18 mouse cellular contexts compared by ENCODE assay signal in the genomic region with DNA sequence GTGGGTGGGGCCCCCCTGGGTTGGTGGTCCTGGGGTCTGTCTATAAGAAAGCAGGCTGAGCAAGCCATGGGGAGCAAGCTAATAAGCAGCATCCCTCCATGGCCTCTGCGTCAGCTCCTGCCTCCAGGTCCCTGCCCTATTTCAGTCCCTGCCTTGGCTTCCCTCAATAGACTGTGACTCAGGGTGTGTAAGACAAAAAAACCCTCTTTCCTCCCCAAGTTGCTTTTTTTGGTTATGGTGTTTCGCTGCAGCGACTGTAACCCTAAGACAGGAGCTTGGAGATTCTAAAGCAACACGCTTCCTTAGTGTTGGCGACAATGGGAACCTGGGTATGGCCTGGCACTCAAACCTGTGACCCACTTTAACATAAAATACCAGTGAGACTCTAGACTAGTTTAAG. TPM values are rescaled to one million over a fixed set of nuclear protein-coding genes. Genes with fewer than 3 reads are reported as not detected.
A peak's percentile ranks its signal among the peaks of the same experiment; 100 is the strongest.
DNase-seq lines count a peak whose midpoint lies in the region; ATAC-seq and TF ChIP-seq lines count a peak whose summit lies in the region.
"Had no signal": no experiment of that assay in that cellular context is flagged by ENCODE, and none has a peak within 500 bp of the region (broad histone marks: within the 10 kb centered on the region; RNA-seq: fewer than 3 reads in every experiment).

No protein-coding gene starts in this region.

- no peaks in the 10 kb centered on the region for H3K9me3 ChIP-seq in kidney, postnatal 0 days (replicated peaks; ENCODE audit: low read length)
- no peaks in the 10 kb centered on the region for H3K9me3 ChIP-seq in midbrain, embryonic 11.5 days (ENCODE audit: control insufficient read depth, low read length)
- no peaks in the 10 kb centered on the region for H3K9me3 ChIP-seq in midbrain, embryonic 14.5 days (ENCODE audit: control insufficient read depth, low read length)
- no peaks in the 10 kb centered on the region for H3K9me3 ChIP-seq in neural tube, embryonic 13.5 days
- H3K9me3 ChIP-seq in neural tube, embryonic 15.5 days (replicated peaks), result no peaks in the 10 kb centered on the region
- H3K9me3 ChIP-seq: embryonic facial prominence, embryonic 10.5 days; embryonic facial prominence, embryonic 12.5 days; forebrain, embryonic 13.5 days; forebrain, embryonic 15.5 days had no signal

- H3K4me1 ChIP-seq in kidney, postnatal 0 days (replicated peaks; ENCODE audit: insufficient read depth, low read length), result peaks cover 59% of the 10 kb centered on the region
- H3K4me1 ChIP-seq in midbrain, embryonic 11.5 days (ENCODE audit: control insufficient read depth, insufficient read depth, low read length), result peaks cover 40% of the 10 kb centered on the region
- peaks cover 58% of the 10 kb centered on the region for H3K4me1 ChIP-seq in midbrain, embryonic 14.5 days (ENCODE audit: control insufficient read depth, insufficient read depth, low read length)
- H3K4me1 ChIP-seq in neural tube, embryonic 13.5 days (replicated peaks), result peaks cover 93% of the 10 kb centered on the region
- peaks cover 86% of the 10 kb centered on the region for H3K4me1 ChIP-seq in neural tube, embryonic 15.5 days
- H3K4me1 ChIP-seq in olfactory bulb, adult 2 months (ENCODE audit: control insufficient read depth, insufficient read depth, low read length), result peaks cover 48% of the 10 kb centered on the region

- ATAC-seq in kidney, postnatal 0 days (replicated peaks; ENCODE audit: low FRiP score, low read depth), result no peak
- no peak for ATAC-seq in midbrain, embryonic 11.5 days (ENCODE audit: low FRiP score)
- ATAC-seq in midbrain, embryonic 14.5 days (ENCODE audit: low FRiP score, low TSS enrichment), result no peak
- no peak for ATAC-seq in neural tube, embryonic 13.5 days (ENCODE audit: low read depth)
- no peak for ATAC-seq in neural tube, embryonic 15.5 days (ENCODE audit: low FRiP score)
- ATAC-seq: forebrain, embryonic 13.5 days; forebrain, embryonic 15.5 days had no signal

- H3K4me3 ChIP-seq in kidney, postnatal 0 days (replicated peaks; ENCODE audit: low read depth, low read length), result no peak overlapping the region
- no peak overlapping the region for H3K4me3 ChIP-seq in midbrain, embryonic 11.5 days (ENCODE audit: low read depth, low read length)
- no peak overlapping the region for H3K4me3 ChIP-seq in midbrain, embryonic 14.5 days (replicated peaks; ENCODE audit: low read depth, low read length)
- no peak overlapping the region for H3K4me3 ChIP-seq in neural tube, embryonic 13.5 days
- no peak overlapping the region for H3K4me3 ChIP-seq in neural tube, embryonic 15.5 days (replicated peaks)
- no peak overlapping the region for H3K4me3 ChIP-seq in olfactory bulb, adult 2 months (ENCODE audit: insufficient read depth, low read depth, low read length)
- H3K4me3 ChIP-seq: embryonic facial prominence, embryonic 10.5 days; embryonic facial prominence, embryonic 12.5 days; forebrain, embryonic 13.5 days; forebrain, embryonic 15.5 days had no signal

- no peak overlapping the region for H3K4me2 ChIP-seq in kidney, postnatal 0 days (ENCODE audit: low read length)
- no peak overlapping the region for H3K4me2 ChIP-seq in midbrain, embryonic 11.5 days
- no peak overlapping the region for H3K4me2 ChIP-seq in midbrain, embryonic 14.5 days (ENCODE audit: low read length)
- no peak overlapping the region for H3K4me2 ChIP-seq in neural tube, embryonic 13.5 days
- no peak overlapping the region for H3K4me2 ChIP-seq in neural tube, embryonic 15.5 days
- H3K4me2 ChIP-seq: embryonic facial prominence, embryonic 12.5 days; forebrain, embryonic 13.5 days; forebrain, embryonic 15.5 days had no signal

- 94% methylated on average over 5 of the region's 5 CpGs for whole genome bisulfite sequencing in kidney, postnatal 0 days
- 97% methylated on average over 5 of the region's 5 CpGs for WGBS in midbrain, embryonic 11.5 days
- WGBS in midbrain, embryonic 14.5 days, result 94% methylated on average over 5 of the region's 5 CpGs
- WGBS in neural tube, embryonic 13.5 days, result 96% methylated on average over 5 of the region's 5 CpGs
- 94% methylated on average over 5 of the region's 5 CpGs for WGBS in neural tube, embryonic 15.5 days
- WGBS in olfactory bulb, adult 2 months, result 63% methylated on average over 5 of the region's 5 CpGs

- no peak for TF ChIP-seq CTCF in kidney, postnatal 0 days (IDR thresholded peaks at IDR 0.05; ENCODE audit: low read depth)
- TF ChIP-seq CTCF in olfactory bulb, adult 2 months (IDR thresholded peaks at IDR 0.05; ENCODE audit: insufficient read depth, low read depth, low read length), result no peak

- DNase-seq in kidney, postnatal 0 days (ENCODE audit: low spot score), result no peak
- no peak for DNase-seq in kidney, adult 8-10 months
- DNase-seq in midbrain, embryonic 11.5 days (ENCODE audit: low spot score, missing footprints), result peak; percentile 35
- DNase-seq in midbrain, embryonic 14.5 days, result no peak
- no peak for DNase-seq in thymus, postnatal 0 days (ENCODE audit: low spot score)
- DNase-seq: adrenal gland, adult 2 months; adrenal gland, postnatal 25 days; cerebellum, adult 11-12 months; cerebellum, adult 2 months; cerebellum, postnatal 10 days; cerebellum, postnatal 25 days had no signal

- no peak overlapping the region for H3K9ac ChIP-seq in kidney, postnatal 0 days (ENCODE audit: low read depth, low read length)
- no peak overlapping the region for H3K9ac ChIP-seq in midbrain, embryonic 11.5 days (ENCODE audit: low read length)
- no peak overlapping the region for H3K9ac ChIP-seq in midbrain, embryonic 14.5 days (replicated peaks; ENCODE audit: low read length)
- no peak overlapping the region for H3K9ac ChIP-seq in neural tube, embryonic 13.5 days
- H3K9ac ChIP-seq in neural tube, embryonic 15.5 days (replicated peaks), result no peak overlapping the region
- H3K9ac ChIP-seq: embryonic facial prominence, embryonic 12.5 days; forebrain, embryonic 13.5 days; forebrain, embryonic 15.5 days had no signal

- peak overlapping the region; percentile 42; the same call in 1 of the 2 replicates for H3K27ac ChIP-seq in kidney, postnatal 0 days
- H3K27ac ChIP-seq in midbrain, embryonic 11.5 days (ENCODE audit: low read depth, low read length), result no peak overlapping the region
- no peak overlapping the region for H3K27ac ChIP-seq in midbrain, embryonic 14.5 days (replicated peaks; ENCODE audit: low read depth, low read length)
- 0 out of 2 replicates have a peak overlapping the region, but pooled peaks have one; percentile 94 for H3K27ac ChIP-seq in neural tube, embryonic 13.5 days (replicated peaks)
- no peak overlapping the region for H3K27ac ChIP-seq in neural tube, embryonic 15.5 days (replicated peaks)
- peak overlapping the region; percentile 83 for H3K27ac ChIP-seq in olfactory bulb, adult 2 months (ENCODE audit: insufficient read depth, low read depth, low read length)
- H3K27ac ChIP-seq: embryonic facial prominence, embryonic 10.5 days; embryonic facial prominence, embryonic 12.5 days; forebrain, embryonic 13.5 days; forebrain, embryonic 15.5 days had no signal

- TF ChIP-seq POLR2A in olfactory bulb, adult 2 months (IDR thresholded peaks at IDR 0.05; ENCODE audit: insufficient read depth, low read depth, low read length), result no peak

- H3K36me3 ChIP-seq in kidney, postnatal 0 days (ENCODE audit: insufficient read depth, low read length), result no peaks in the 10 kb centered on the region
- H3K36me3 ChIP-seq in midbrain, embryonic 11.5 days (ENCODE audit: control insufficient read depth, insufficient read depth, low read length), result no peaks in the 10 kb centered on the region
- peaks cover 5% of the 10 kb centered on the region; the same call in 1 of the 2 replicates for H3K36me3 ChIP-seq in midbrain, embryonic 14.5 days (ENCODE audit: control insufficient read depth, insufficient read depth, low read length)
- 0 out of 2 replicates have a peak, but pooled peaks cover 9% of the 10 kb centered on the region for H3K36me3 ChIP-seq in neural tube, embryonic 13.5 days
- no peaks in the 10 kb centered on the region for H3K36me3 ChIP-seq in neural tube, embryonic 15.5 days
- H3K36me3 ChIP-seq: embryonic facial prominence, embryonic 10.5 days; embryonic facial prominence, embryonic 12.5 days; forebrain, embryonic 15.5 days had no signal

- H3K27me3 ChIP-seq in kidney, postnatal 0 days (ENCODE audit: insufficient read depth, low read length), result no peaks in the 10 kb centered on the region
- H3K27me3 ChIP-seq in midbrain, embryonic 11.5 days (ENCODE audit: control insufficient read depth, insufficient read depth, low read length), result peaks cover 2% of the 10 kb centered on the region; the same call in 1 of the 2 replicates
- no peaks in the 10 kb centered on the region for H3K27me3 ChIP-seq in midbrain, embryonic 14.5 days (ENCODE audit: control insufficient read depth, insufficient read depth, low read length)
- H3K27me3 ChIP-seq in neural tube, embryonic 13.5 days, result peaks cover 10% of the 10 kb centered on the region
- no peaks in the 10 kb centered on the region for H3K27me3 ChIP-seq in neural tube, embryonic 15.5 days (replicated peaks)
- H3K27me3 ChIP-seq: forebrain, embryonic 15.5 days had no signal

RNA-seq across cellular contexts. Expression of a gene that starts 7.4 kb away (rescaled TPM):
- 13.8 and 14.5 TPM in 2 replicates for polyA plus RNA-seq in kidney, postnatal 0 days (2015; fragmentation: Nextera tagmentation; extraction: Ambion mirVana)
- 6.0 and 6.1 TPM in 2 replicates for polyA plus RNA-seq in midbrain, embryonic 11.5 days (2014; fragmentation: Nextera tagmentation; extraction: Ambion mirVana)
- 15.4 and 20.5 TPM in 2 replicates for polyA plus RNA-seq in midbrain, embryonic 14.5 days (2014; fragmentation: Nextera tagmentation; extraction: Ambion mirVana)
- 15.0 and 15.3 TPM in 2 replicates for polyA plus RNA-seq in neural tube, embryonic 13.5 days (2015; fragmentation: Nextera tagmentation; extraction: Ambion mirVana)
- polyA plus RNA-seq in neural tube, embryonic 15.5 days (2015; fragmentation: Nextera tagmentation; extraction: Ambion mirVana), result 18.9 and 23.1 TPM in 2 replicates
- polyA plus RNA-seq in olfactory bulb, adult 2 months (2012; ENCODE audit: insufficient read depth, insufficient read length, low replicate concordance, missing spikeins), result 114 and 206 TPM in 2 replicates
- polyA plus RNA-seq in thymus, postnatal 0 days (2015; fragmentation: Nextera tagmentation; extraction: Ambion mirVana), result 0.36 and 0.47 TPM in 2 replicates

RNA-seq across cellular contexts. Expression of a gene that starts 27.0 kb away (rescaled TPM):
- polyA plus RNA-seq in kidney, postnatal 0 days (2015; fragmentation: Nextera tagmentation; extraction: Ambion mirVana), result 23.6 and 25.3 TPM in 2 replicates
- polyA plus RNA-seq in midbrain, embryonic 11.5 days (2014; fragmentation: Nextera tagmentation; extraction: Ambion mirVana), result 17.9 and 18.5 TPM in 2 replicates
- 22.8 and 23.8 TPM in 2 replicates for polyA plus RNA-seq in midbrain, embryonic 14.5 days (2014; fragmentation: Nextera tagmentation; extraction: Ambion mirVana)
- polyA plus RNA-seq in neural tube, embryonic 13.5 days (2015; fragmentation: Nextera tagmentation; extraction: Ambion mirVana), result 19.8 and 21.6 TPM in 2 replicates
- polyA plus RNA-seq in neural tube, embryonic 15.5 days (2015; fragmentation: Nextera tagmentation; extraction: Ambion mirVana), result 20.0 and 21.8 TPM in 2 replicates
- not detected in 2 replicates for polyA plus RNA-seq in olfactory bulb, adult 2 months (2012; ENCODE audit: insufficient read depth, insufficient read length, low replicate concordance, missing spikeins)
- polyA plus RNA-seq in thymus, postnatal 0 days (2015; fragmentation: Nextera tagmentation; extraction: Ambion mirVana), result 13.7 and 17.7 TPM in 2 replicates

Comparison
In these comparisons a context has a peak if more than half of its experiments do, and no peak if none do; other contexts are left out.
1. H3K27ac ChIP-seq: peak in kidney, postnatal 0 days (single experiment), neural tube, embryonic 13.5 days (single experiment) and olfactory bulb, adult 2 months (single experiment); none in midbrain, embryonic 11.5 days (single experiment), midbrain, embryonic 14.5 days (single experiment) and neural tube, embryonic 15.5 days (single experiment).